Mouse (Mus musculus) stomach, embryonic 16.5 days (tissue): Measurements from ENCODE around the gene Ccl6. TPM values are rescaled to one million over a fixed set of nuclear protein-coding genes. Genes with fewer than 3 reads are reported as not detected.
"Not testable (repeated sequence)": the region's sequence is repeated elsewhere in the genome, so short reads cannot be mapped to it uniquely, and the experiment has no call there.

Source experiments
- ATAC-seq: fragments of 200-750 bp; cut with Nextera tagmentation; 2 replicates; pipeline ENCODE4 v1.8.0; 2017; ENCODE audit warnings: moderate number of reproducible peaks, moderate TSS enrichment; ENCODE audit not compliant: insufficient read depth, low FRiP score
- H3K27ac ChIP-seq: fragments of 300-500 bp; sonication (generic); 2 replicates; pipeline ENCODE4 v1.5.1; 2014; ENCODE audit warnings: low read length
- H3K27me3 ChIP-seq: fragments of 300-500 bp; sonication (generic); 2 replicates; pipeline ENCODE4 v1.6.1; 2014; ENCODE audit warnings: low read length, control low read depth, mixed read lengths; ENCODE audit not compliant: control insufficient read depth, insufficient read depth
- H3K36me3 ChIP-seq: fragments of 300-500 bp; sonication (generic); 2 replicates; pipeline ENCODE4 v1.6.1; 2014; ENCODE audit warnings: low read length; ENCODE audit not compliant: control insufficient read depth, insufficient read depth
- H3K4me1 ChIP-seq: fragments of 300-500 bp; sonication (generic); 2 replicates; pipeline ENCODE4 v1.6.1; 2014; ENCODE audit warnings: low read length, control low read depth, mixed read lengths; ENCODE audit not compliant: control insufficient read depth, insufficient read depth
- H3K4me2 ChIP-seq: fragments of 300-500 bp; sonication (generic); 2 replicates; pipeline ENCODE4 v1.6.1; 2014; ENCODE audit warnings: low read depth, low read length, mixed read lengths
- H3K4me3 ChIP-seq: fragments of 300-500 bp; sonication (generic); replicated peaks from 2 replicates; pipeline ENCODE4 v1.5.1; 2014; ENCODE audit warnings: mild to moderate bottlenecking, low read length
- H3K9ac ChIP-seq: fragments of 300-500 bp; sonication (generic); 2 replicates; pipeline ENCODE4 v1.6.1; 2014; ENCODE audit warnings: low read length
- H3K9me3 ChIP-seq: fragments of 300-500 bp; sonication (generic); replicated peaks from 2 replicates; pipeline ENCODE4 v1.6.1; 2016; ENCODE audit warnings: low read length, control low read depth; ENCODE audit not compliant: control insufficient read depth
- WGBS: fragments of 180-500 bp; shearing (Covaris S2); extraction: QIAGEN DNeasy Blood & Tissue Kit; methylation state at CpG from one replicate; pipeline ENCODE4 v1.1.7; 2014; 5-methylcytosine and 5-hydroxymethylcytosine counted together
- polyA plus RNA-seq: library from polyadenylated mRNA; unstranded; fragments of >200 nt; fragmentation: Nextera tagmentation; extraction: Ambion mirVana; gene quantifications from 2 replicates; pipeline ENCODE4 v1.2.1, GENCODE M21; 2015

Gene Ccl6
- polyA plus RNA-seq, 1 experiment from 2014 or later, result 15.6 TPM

GRCm38 (mm10) chr11:83556085-83556781 lies 36.7 kb downstream of the Ccl6 start:
- peak; percentile 56; the same call in 1 of the 2 replicates for ATAC-seq
- Histone ChIP-seq H3K36me3 (no peaks in the 10 kb centered on the region), H3K9me3 (no peaks in the 10 kb centered on the region), H3K27me3 (no peaks in the 10 kb centered on the region), H3K9ac (no peak overlapping the region), H3K4me2 (no peak overlapping the region), H3K4me3 (no peak overlapping the region), H3K4me1 (no peaks in the 10 kb centered on the region), H3K27ac (no peak overlapping the region)
- 26% methylated on average over 8 of the region's 8 CpGs for WGBS

- Histone ChIP-seq H3K27ac (no peak overlapping the region), H3K4me1 (no peaks in the 10 kb centered on the region), H3K9ac (no peak overlapping the region), H3K4me3 (no peak overlapping the region), H3K27me3 (no peaks in the 10 kb centered on the region), H3K9me3 (no peaks in the 10 kb centered on the region), H3K36me3 (no peaks in the 10 kb centered on the region), H3K4me2 (no peak overlapping the region)
- no peak for ATAC-seq
- 71% methylated on average over 5 of the region's 5 CpGs for WGBS
Observed at GRCm38 (mm10) chr11:83551668-83552067, 41.2 kb downstream of the Ccl6 start.

- H3K9ac ChIP-seq, ATAC-seq, H3K9me3 ChIP-seq, H3K27me3 ChIP-seq, H3K4me1 ChIP-seq, H3K27ac ChIP-seq, H3K36me3 ChIP-seq, H3K4me2 ChIP-seq, H3K4me3 ChIP-seq: not testable (repeated sequence)
- 83% methylated on average over 7 of the region's 7 CpGs for WGBS
Observed at GRCm38 (mm10) chr11:83551037-83551436, 41.9 kb downstream of the Ccl6 start.

- H3K4me1 ChIP-seq, result no peaks in the 10 kb centered on the region
- no peak for ATAC-seq
- 72% methylated on average over 5 of the region's 5 CpGs for WGBS
Observed at GRCm38 (mm10) chr11:83550186-83550632, 42.7 kb downstream of the Ccl6 start.

GRCm38 (mm10) chr11:83544214-83544613 lies 48.7 kb downstream of the Ccl6 start:
- no peaks in the 10 kb centered on the region for H3K36me3 ChIP-seq
- H3K4me3 ChIP-seq, result no peak overlapping the region
- 51% methylated on average over 3 of the region's 3 CpGs for WGBS
- H3K27ac ChIP-seq, result no peak overlapping the region
- no peak overlapping the region for H3K9ac ChIP-seq
- peak; percentile 77; the same call in 1 of the 2 replicates for ATAC-seq
- H3K9me3 ChIP-seq, result no peaks in the 10 kb centered on the region
- no peak overlapping the region for H3K4me2 ChIP-seq
- H3K4me1 ChIP-seq, result no peaks in the 10 kb centered on the region
- no peaks in the 10 kb centered on the region for H3K27me3 ChIP-seq

More at GRCm38 (mm10) chr11:83550186-83550632, 42.7 kb downstream of the Ccl6 start:
- Histone ChIP-seq H3K4me3 (no peak overlapping the region), H3K4me2 (no peak overlapping the region), H3K9ac (no peak overlapping the region), H3K9me3 (no peaks in the 10 kb centered on the region), H3K27ac (no peak overlapping the region), H3K27me3 (no peaks in the 10 kb centered on the region), H3K36me3 (no peaks in the 10 kb centered on the region)

DNA sequence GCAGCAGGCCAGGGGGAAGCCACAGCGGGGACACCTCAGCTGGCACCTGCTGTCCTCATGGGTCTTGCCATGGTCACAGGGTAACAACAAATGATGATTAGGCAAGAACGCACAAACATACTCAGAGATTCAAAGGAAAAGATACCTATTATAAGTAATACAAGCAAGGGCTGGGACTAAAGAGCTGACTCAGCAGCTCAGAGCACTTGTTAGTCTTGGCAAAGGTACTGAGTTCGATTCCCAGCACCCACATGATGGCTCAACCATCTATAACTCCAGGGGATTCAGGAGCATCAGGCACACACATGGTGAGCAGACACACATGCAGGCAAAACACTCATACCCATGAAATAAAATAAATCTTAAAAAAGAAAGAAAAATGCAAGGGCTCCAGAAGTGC lies 51.5 kb downstream of the Ccl6 start:
- no peak overlapping the region for H3K4me3 ChIP-seq
- no peaks in the 10 kb centered on the region for H3K4me1 ChIP-seq
- H3K4me2 ChIP-seq, result no peak overlapping the region
- no peaks in the 10 kb centered on the region for H3K9me3 ChIP-seq
- ATAC-seq, result no peak
- no peak overlapping the region for H3K27ac ChIP-seq
- H3K27me3 ChIP-seq, result no peaks in the 10 kb centered on the region
- no peak overlapping the region for H3K9ac ChIP-seq
- no peaks in the 10 kb centered on the region for H3K36me3 ChIP-seq
- WGBS, result 91% methylated on average over 3 of the region's 3 CpGs

- Histone ChIP-seq H3K27me3 (no peaks in the 10 kb centered on the region), H3K9me3 (no peaks in the 10 kb centered on the region), H3K4me1 (no peaks in the 10 kb centered on the region), H3K4me3 (no peak overlapping the region), H3K36me3 (no peaks in the 10 kb centered on the region), H3K4me2 (no peak overlapping the region), H3K9ac (no peak overlapping the region), H3K27ac (no peak overlapping the region)
- WGBS, result 84% methylated on average over 2 of the region's 2 CpGs
- ATAC-seq, result no peak
Observed at GRCm38 (mm10) chr11:83540931-83541330, 52.0 kb downstream of the Ccl6 start.

GRCm38 (mm10) chr11:83538705-83539314 lies 54.1 kb downstream of the Ccl6 start:
- Histone ChIP-seq H3K36me3 (no peaks in the 10 kb centered on the region), H3K9me3 (no peaks in the 10 kb centered on the region), H3K4me3 (no peak overlapping the region), H3K9ac (no peak overlapping the region), H3K4me1 (peaks cover 9% of the 10 kb centered on the region; the same call in 1 of the 2 replicates), H3K27me3 (no peaks in the 10 kb centered on the region), H3K27ac (no peak overlapping the region), H3K4me2 (no peak overlapping the region)
- no peak for ATAC-seq
- WGBS, result 55% methylated on average over 3 of the region's 3 CpGs
